Mouse (Mus musculus) hindbrain, postnatal 0 days (tissue): ENCODE measurements at regions not wholly inside any gene's neighbourhood (a gene's known extent, or its start where the extent isn't known, plus 50 kb on each side); places are given as distances from the start of the nearest gene placed in this dataset.

Experiments used
- ATAC-seq: fragments of 200-750 bp; cut with Nextera tagmentation; 2 replicates; pipeline ENCODE4 v1.8.0; 2017; ENCODE audit warnings: mild to moderate bottlenecking, moderate TSS enrichment, moderate library complexity
- DNase-seq: peaks from one replicate; pipeline ENCODE4 v3.0.0-alpha.2; 2015; ENCODE audit warnings: low spot score
- H3K27ac ChIP-seq: fragments of 300-500 bp; sonication (generic); 2 replicates; pipeline ENCODE4 v1.5.1; 2014; ENCODE audit warnings: mild to moderate bottlenecking
- H3K27me3 ChIP-seq: fragments of 300-500 bp; sonication (generic); 2 replicates; pipeline ENCODE4 v1.6.1; 2014; ENCODE audit warnings: low read length, mixed read lengths; ENCODE audit not compliant: insufficient read depth
- H3K36me3 ChIP-seq: fragments of 300-500 bp; sonication (generic); 2 replicates; pipeline ENCODE4 v1.6.1; 2014; ENCODE audit warnings: low read length, mixed read lengths; ENCODE audit not compliant: insufficient read depth
- H3K4me1 ChIP-seq: fragments of 300-500 bp; sonication (generic); 2 replicates; pipeline ENCODE4 v1.6.1; 2014; ENCODE audit warnings: antibody characterized with exemption, low read length, mixed read lengths; ENCODE audit not compliant: insufficient read depth
- H3K4me2 ChIP-seq: fragments of 300-500 bp; sonication (generic); 2 replicates; pipeline ENCODE4 v1.6.1; 2014; ENCODE audit warnings: low read depth, mild to moderate bottlenecking, low read length, moderate library complexity, mixed read lengths
- H3K4me3 ChIP-seq: fragments of 300-500 bp; sonication (generic); 2 replicates; pipeline ENCODE4 v1.5.1; 2014; ENCODE audit warnings: low read length
- H3K9ac ChIP-seq: fragments of 300-500 bp; sonication (generic); replicated peaks from 2 replicates; pipeline ENCODE4 v1.6.1; 2014; ENCODE audit warnings: mild to moderate bottlenecking, low read length, moderate library complexity, mixed read lengths
- H3K9me3 ChIP-seq: fragments of 300-500 bp; sonication (generic); 2 replicates; pipeline ENCODE4 v1.6.1; 2016; ENCODE audit warnings: low read length, mixed read lengths
- CTCF ChIP-seq: IDR thresholded peaks from 2 replicates; pipeline ENCODE4 v1.5.1; 2016; ENCODE audit warnings: antibody characterized with exemption, control low read depth, low read depth
- WGBS: fragments of 180-500 bp; shearing (Covaris S2); extraction: QIAGEN DNeasy Blood & Tissue Kit; methylation state at CpG from one replicate; pipeline ENCODE4 v1.1.7; 2014; 5-methylcytosine and 5-hydroxymethylcytosine counted together

DNA sequence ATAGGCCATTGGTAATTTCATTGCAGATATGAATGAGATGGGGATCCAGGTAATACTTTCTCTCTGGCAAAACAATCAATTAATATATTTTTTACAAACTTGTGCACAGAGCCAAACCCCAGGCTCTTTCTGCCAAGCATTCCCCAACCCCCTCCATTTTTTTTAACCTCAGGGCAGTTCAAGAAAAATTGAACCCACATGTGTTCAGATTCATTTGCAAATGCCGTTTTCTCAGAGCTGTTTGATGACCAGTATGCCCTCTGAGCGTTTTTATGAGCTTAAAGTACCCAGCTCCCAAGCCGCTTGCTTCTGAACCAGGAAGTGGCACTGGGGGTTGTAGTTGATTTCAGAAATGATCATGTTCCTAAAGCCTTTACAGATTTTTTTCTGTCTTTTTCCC lies 611.4 kb upstream of the Clint1 start:
- Histone ChIP-seq H3K9ac (no peak overlapping the region), H3K4me1 (0 out of 2 replicates have a peak, but pooled peaks cover 4% of the 10 kb centered on the region), H3K9me3 (no peaks in the 10 kb centered on the region), H3K4me3 (no peak overlapping the region), H3K4me2 (no peak overlapping the region), H3K36me3 (no peaks in the 10 kb centered on the region), H3K27ac (no peak overlapping the region), H3K27me3 (no peaks in the 10 kb centered on the region)
- WGBS = 59% methylated on average over 3 of the region's 3 CpGs
- ATAC-seq (no peak), DNase-seq (no peak)
- no peak for TF ChIP-seq CTCF

DNA sequence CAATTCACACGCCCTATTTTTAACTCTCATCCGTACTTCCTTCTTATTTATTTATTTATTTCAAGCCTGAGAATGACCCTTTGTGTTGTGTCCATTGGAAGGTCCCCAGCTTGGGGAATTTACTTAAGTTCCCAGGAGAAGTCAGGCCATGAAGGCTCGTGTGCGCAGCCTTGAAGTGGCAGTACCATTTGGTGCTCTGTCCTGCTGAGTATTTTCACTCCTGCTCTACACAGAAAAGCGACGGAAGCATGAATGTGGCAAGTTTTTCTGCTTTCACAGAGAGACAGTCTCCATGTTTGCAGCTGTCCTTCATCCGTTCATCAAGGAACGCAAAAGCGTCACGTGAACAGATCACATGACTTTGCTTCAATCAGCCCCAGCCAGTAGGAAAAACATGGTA lies 610.2 kb upstream of the Clint1 start:
- ATAC-seq = no peak
- no peaks in the 10 kb centered on the region for H3K9me3 ChIP-seq
- no peaks in the 10 kb centered on the region for H3K27me3 ChIP-seq
- no peaks in the 10 kb centered on the region for H3K36me3 ChIP-seq
- no peak overlapping the region for H3K4me3 ChIP-seq
- 79% methylated on average over 10 of the region's 10 CpGs for WGBS
- no peak overlapping the region for H3K27ac ChIP-seq
- H3K4me1 ChIP-seq = 0 out of 2 replicates have a peak, but pooled peaks cover 4% of the 10 kb centered on the region
- no peak overlapping the region for H3K4me2 ChIP-seq
- no peak overlapping the region for H3K9ac ChIP-seq
- TF ChIP-seq CTCF = no peak
- no peak for DNase-seq

DNA sequence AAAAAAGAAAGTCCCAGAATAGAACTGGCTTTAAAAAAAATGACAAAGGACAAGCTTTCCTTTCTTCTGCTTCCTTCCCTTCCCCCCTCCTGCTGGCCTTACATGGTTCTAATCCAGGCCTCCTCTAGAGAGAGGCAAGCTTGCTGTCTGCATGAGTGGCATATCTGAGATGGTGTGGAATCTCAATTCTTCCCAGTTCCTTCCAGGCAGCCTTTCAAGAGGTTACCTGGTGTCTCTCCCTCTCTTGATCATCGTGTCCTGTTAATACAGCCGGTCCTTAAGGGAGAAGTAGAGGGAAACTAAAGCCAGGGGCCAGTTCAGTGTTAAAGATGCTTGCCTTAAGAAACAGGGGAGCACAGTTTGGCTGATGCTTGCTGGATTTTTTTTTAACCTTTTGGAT lies 607.1 kb upstream of the Clint1 start:
- no peak overlapping the region for H3K4me2 ChIP-seq
- 70% methylated on average over 2 of the region's 2 CpGs for WGBS

GRCm38 (mm10) chr11:45256019-45256418 lies 595.8 kb upstream of the Clint1 start:
- H3K4me2 ChIP-seq = no peak overlapping the region
- no peak overlapping the region for H3K27ac ChIP-seq
- H3K9me3 ChIP-seq = no peaks in the 10 kb centered on the region
- DNase-seq (no peak), ATAC-seq (no peak)
- H3K27me3 ChIP-seq = no peaks in the 10 kb centered on the region
- no peaks in the 10 kb centered on the region for H3K36me3 ChIP-seq
- no peak overlapping the region for H3K9ac ChIP-seq
- H3K4me3 ChIP-seq = no peak overlapping the region
- TF ChIP-seq CTCF = no peak
- H3K4me1 ChIP-seq = no peaks in the 10 kb centered on the region

More for the DNA sequence above, 607.1 kb upstream of the Clint1 start:
- Histone ChIP-seq H3K9me3 (no peaks in the 10 kb centered on the region), H3K27me3 (no peaks in the 10 kb centered on the region), H3K4me3 (no peak overlapping the region), H3K9ac (no peak overlapping the region), H3K27ac (no peak overlapping the region), H3K36me3 (no peaks in the 10 kb centered on the region), H3K4me1 (no peaks in the 10 kb centered on the region)
- ATAC-seq = no peak
- DNase-seq = no peak
- no peak for TF ChIP-seq CTCF

- H3K36me3 ChIP-seq = no peaks in the 10 kb centered on the region
- H3K4me1 ChIP-seq = no peaks in the 10 kb centered on the region
- H3K27ac ChIP-seq = no peak overlapping the region
- H3K4me3 ChIP-seq = no peak overlapping the region
- no peaks in the 10 kb centered on the region for H3K27me3 ChIP-seq
- no peaks in the 10 kb centered on the region for H3K9me3 ChIP-seq
- H3K4me2 ChIP-seq = no peak overlapping the region
- TF ChIP-seq CTCF = no peak
- H3K9ac ChIP-seq = no peak overlapping the region
- WGBS = 85% methylated on average over 7 of the region's 7 CpGs
- DNase-seq = no peak
- ATAC-seq = no peak
Measured at GRCm38 (mm10) chr11:45262198-45262597, 589.7 kb upstream of the Clint1 start.

DNA sequence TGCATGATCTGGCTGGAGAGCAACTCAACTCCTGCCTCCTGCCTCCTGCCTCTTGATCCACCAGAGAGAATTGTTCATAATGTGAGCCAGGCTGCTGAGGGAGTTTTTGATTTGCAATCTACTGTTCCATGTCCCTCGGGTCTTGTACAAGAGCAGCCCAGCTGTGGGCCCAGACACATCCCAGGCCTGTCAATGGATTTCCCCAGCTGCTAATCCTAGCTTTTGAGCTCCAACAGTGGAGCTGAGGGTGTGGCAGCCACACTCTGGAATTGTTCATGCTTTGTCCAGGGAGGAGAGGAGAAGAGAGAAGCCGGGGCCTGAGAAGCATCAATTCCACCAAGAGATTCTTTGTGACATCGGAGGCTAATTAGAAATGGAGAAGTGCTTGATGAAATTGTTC lies 587.9 kb upstream of the Clint1 start:
- TF ChIP-seq CTCF = no peak
- 51% methylated on average over 3 of the region's 3 CpGs for WGBS
- no peak for DNase-seq

GRCm38 (mm10) chr11:45265171-45265988 lies 586.5 kb upstream of the Clint1 start:
- H3K9me3 ChIP-seq = no peaks in the 10 kb centered on the region
- no peak overlapping the region for H3K4me3 ChIP-seq
- no peaks in the 10 kb centered on the region for H3K4me1 ChIP-seq
- no peak for TF ChIP-seq CTCF
- no peak overlapping the region for H3K9ac ChIP-seq
- H3K4me2 ChIP-seq = no peak overlapping the region
- DNase-seq = no peak
- no peaks in the 10 kb centered on the region for H3K36me3 ChIP-seq
- 73% methylated on average over 17 of the region's 17 CpGs for WGBS
- H3K27me3 ChIP-seq = no peaks in the 10 kb centered on the region
- no peak overlapping the region for H3K27ac ChIP-seq
- ATAC-seq = no peak

More for the DNA sequence above, 587.9 kb upstream of the Clint1 start:
- H3K27me3 ChIP-seq = no peaks in the 10 kb centered on the region
- H3K9me3 ChIP-seq = no peaks in the 10 kb centered on the region
- no peak overlapping the region for H3K9ac ChIP-seq
- H3K4me3 ChIP-seq = no peak overlapping the region
- no peak overlapping the region for H3K27ac ChIP-seq
- H3K36me3 ChIP-seq = no peaks in the 10 kb centered on the region
- H3K4me2 ChIP-seq = no peak overlapping the region
- 0 out of 2 replicates have a peak, but pooled peaks have one; percentile 21 for ATAC-seq
- no peaks in the 10 kb centered on the region for H3K4me1 ChIP-seq
